Mouse (Mus musculus) spleen, adult 2 months (tissue): ENCODE measurements around the gene Lancl1. TPM values are rescaled to one million over a fixed set of nuclear protein-coding genes. Genes with fewer than 3 reads are reported as not detected.

ENCODE experiments used
- DNase-seq, 2 experiments: peaks; one replicate each; pipeline versions ENCODE4 v3.0.0 to v3.0.0-alpha.2; 2012 to 2021; ENCODE audit warnings: low spot score in 2 of 2, low read depth in 1 of 2
- H3K27ac ChIP-seq: fragments of 200-500 bp; 2 replicates; pipeline ENCODE4 v1.5.1; 2012; ENCODE audit warnings: low read length, inconsistent platforms; ENCODE audit not compliant: insufficient read depth
- H3K27me3 ChIP-seq: fragments of 200-500 bp; 2 replicates; pipeline ENCODE4 v1.6.1; 2012; ENCODE audit warnings: mild to moderate bottlenecking, moderate library complexity, low read length, inconsistent platforms; ENCODE audit not compliant: control insufficient read depth, insufficient read depth
- H3K36me3 ChIP-seq: fragments of 200-500 bp; 2 replicates; pipeline ENCODE4 v1.6.1; 2012; ENCODE audit warnings: mild to moderate bottlenecking, low read length, inconsistent platforms; ENCODE audit not compliant: control insufficient read depth, insufficient read depth
- H3K4me1 ChIP-seq: fragments of 200-500 bp; 2 replicates; pipeline ENCODE4 v1.6.1; 2011; ENCODE audit warnings: inconsistent platforms; ENCODE audit not compliant: control insufficient read depth, insufficient read depth, insufficient read length
- H3K4me3 ChIP-seq: fragments of 200-500 bp; 2 replicates; pipeline ENCODE4 v1.5.1; 2011; ENCODE audit warnings: mild to moderate bottlenecking, inconsistent platforms; ENCODE audit not compliant: insufficient read depth, insufficient read length; ENCODE audit errors: extremely low read depth
- CTCF ChIP-seq: fragments of 200-500 bp; IDR thresholded peaks from 2 replicates; pipeline ENCODE4 v1.5.1; 2011; ENCODE audit warnings: mild to moderate bottlenecking, inconsistent platforms; ENCODE audit not compliant: insufficient read depth, insufficient read length, insufficient replicate concordance; ENCODE audit errors: extremely low read depth
- POLR2A ChIP-seq: fragments of 200-500 bp; IDR thresholded peaks from 2 replicates; pipeline ENCODE4 v1.6.1; 2011; ENCODE audit warnings: low read depth, low read length, inconsistent platforms
- WGBS: fragments of 180-500 bp; shearing (Covaris S2); methylation state at CpG from one replicate; pipeline ENCODE4 v1.1.7; 2018; 5-methylcytosine and 5-hydroxymethylcytosine counted together
- polyA plus RNA-seq: library from polyadenylated mRNA; depleted of rRNA; stranded (reverse); fragments of >200 nt; gene quantifications from 2 replicates; pipeline ENCODE4 v1.2.3, GENCODE M21; 2012

Lancl1 gene
- polyA plus RNA-seq, 1 experiment = 46.9 TPM

GRCm38 (mm10) chr1:67055816-67056215, 17.1 kb upstream of the Lancl1 start:
- WGBS = 85% methylated on average over 7 of the region's 7 CpGs
- no peaks in the 10 kb centered on the region for H3K36me3 ChIP-seq
- H3K27me3 ChIP-seq = no peaks in the 10 kb centered on the region
- no peak overlapping the region for H3K27ac ChIP-seq
- H3K4me3 ChIP-seq = no peak overlapping the region
- TF ChIP-seq POLR2A (no peak), CTCF (no peak)
- no peak for DNase-seq
- H3K4me1 ChIP-seq = no peaks in the 10 kb centered on the region

- TF ChIP-seq POLR2A (no peak), CTCF (no peak)
- H3K4me3 ChIP-seq = no peak overlapping the region
- H3K36me3 ChIP-seq = no peaks in the 10 kb centered on the region
- no peak overlapping the region for H3K27ac ChIP-seq
- WGBS = 79% methylated on average over 4 of the region's 4 CpGs
- H3K4me1 ChIP-seq = no peaks in the 10 kb centered on the region
- H3K27me3 ChIP-seq = no peaks in the 10 kb centered on the region
- DNase-seq = no peak
These were observed 14.0 kb upstream of the Lancl1 start for GRCm38 (mm10) chr1:67052721-67053120.

- H3K4me3 ChIP-seq = no peak overlapping the region
- TF ChIP-seq CTCF (no peak), POLR2A (no peak)
- no peak for DNase-seq
- no peak overlapping the region for H3K27ac ChIP-seq
- H3K27me3 ChIP-seq = no peaks in the 10 kb centered on the region
- H3K4me1 ChIP-seq = no peaks in the 10 kb centered on the region
- WGBS = 65% methylated on average over 1 of the region's 1 CpGs
- H3K36me3 ChIP-seq = no peaks in the 10 kb centered on the region
These were observed 10.9 kb upstream of the Lancl1 start for GRCm38 (mm10) chr1:67049600-67049999.

- Histone ChIP-seq H3K27me3 (no peaks in the 10 kb centered on the region), H3K4me1 (no peaks in the 10 kb centered on the region), H3K4me3 (no peak overlapping the region), H3K27ac (no peak overlapping the region), H3K36me3 (no peaks in the 10 kb centered on the region)
- TF ChIP-seq POLR2A (no peak), CTCF (no peak)
- 61% methylated on average over 4 of the region's 4 CpGs for WGBS
- no peak for DNase-seq
These were observed 10.0 kb upstream of the Lancl1 start for GRCm38 (mm10) chr1:67048696-67049095.

DNA sequence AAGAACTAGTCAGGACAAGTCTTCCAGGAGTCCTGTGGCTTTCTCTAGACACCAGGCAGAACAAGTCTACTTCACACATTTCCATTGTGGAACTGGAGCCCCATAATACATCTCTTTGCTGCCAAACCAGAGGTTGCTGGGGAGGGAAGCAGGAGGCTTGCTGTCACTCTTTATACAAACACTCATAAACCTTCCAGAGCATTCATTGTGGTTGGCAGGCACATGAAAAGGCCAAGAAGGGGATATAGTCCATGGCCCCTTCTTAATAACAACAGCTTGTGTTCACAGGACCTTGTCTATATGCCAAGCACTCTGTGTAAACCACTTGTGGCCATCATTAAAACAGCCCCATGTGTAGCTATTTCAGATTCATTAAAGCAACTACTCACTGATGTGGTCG, 6.4 kb upstream of the Lancl1 start:
- DNase-seq = no peak
- WGBS = 96% methylated on average over 1 of the region's 1 CpGs
- Histone ChIP-seq H3K36me3 (no peaks in the 10 kb centered on the region), H3K4me1 (no peaks in the 10 kb centered on the region), H3K27ac (no peak overlapping the region), H3K27me3 (no peaks in the 10 kb centered on the region), H3K4me3 (no peak overlapping the region)
- TF ChIP-seq CTCF = no peak
- no peak for TF ChIP-seq POLR2A

GRCm38 (mm10) chr1:67042583-67042982, 3.9 kb upstream of the Lancl1 start:
- Histone ChIP-seq H3K4me3 (no peak overlapping the region), H3K27ac (no peak overlapping the region), H3K36me3 (no peaks in the 10 kb centered on the region), H3K4me1 (no peaks in the 10 kb centered on the region; the same call in 1 of the 2 replicates), H3K27me3 (no peaks in the 10 kb centered on the region)
- no peak for DNase-seq
- TF ChIP-seq POLR2A (no peak), CTCF (no peak)
- WGBS = 50% methylated on average over 7 of the region's 7 CpGs

DNA sequence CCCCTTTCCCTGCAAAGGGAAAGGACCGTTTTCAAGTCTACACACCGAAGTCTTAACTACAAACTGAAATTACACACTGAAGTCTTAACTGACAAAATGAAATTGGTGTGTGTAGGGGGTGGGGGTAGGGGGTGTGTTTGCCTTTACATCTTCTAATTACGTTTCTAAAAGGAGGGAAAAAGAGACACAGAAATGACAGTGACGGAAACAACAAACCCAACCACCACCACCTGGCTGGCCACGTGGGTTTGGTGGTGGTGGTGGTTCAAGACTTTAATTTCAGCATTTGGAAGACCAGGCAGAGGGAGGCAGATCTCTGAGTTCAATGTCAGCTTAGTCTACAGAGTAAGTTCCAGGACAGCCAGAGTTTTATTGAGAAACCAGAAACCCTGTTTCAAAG, 411 bp upstream of the Lancl1 start:
- Histone ChIP-seq H3K27ac (no peak overlapping the region), H3K36me3 (no peaks in the 10 kb centered on the region), H3K4me1 (no peaks in the 10 kb centered on the region; the same call in 1 of the 2 replicates), H3K4me3 (peak overlapping the region; percentile 97), H3K27me3 (no peaks in the 10 kb centered on the region)
- no peak for DNase-seq
- WGBS = under 1% methylated on average over 5 of the region's 5 CpGs
- TF ChIP-seq CTCF (no peak), POLR2A (no peak)
